Mouse (Mus musculus): ENCODE data around the gene Iqce. TPM values are rescaled to one million over a fixed set of nuclear protein-coding genes. Genes with fewer than 3 reads are reported as not detected.

Gene Iqce
- polyA plus RNA-seq, 1 experiment from 2014 or later = 26.1 TPM

- 61% methylated on average over 1 of the region's 1 CpGs for WGBS
- Histone ChIP-seq H3K9me3 (ENCODE audit: control insufficient read depth, low read length) (no peaks in the 10 kb centered on the region), H3K4me2 (ENCODE audit: low read depth, low read length) (no peak overlapping the region), H3K4me1 (ENCODE audit: control insufficient read depth, insufficient read depth, low read length) (peaks cover 11% of the 10 kb centered on the region; the same call in 1 of the 2 replicates), H3K27ac (ENCODE audit: low read depth, low read length) (peak overlapping the region; percentile 48; the same call in 1 of the 2 replicates), H3K9ac (replicated peaks; ENCODE audit: low read depth, low read length) (no peak overlapping the region), H3K36me3 (ENCODE audit: control insufficient read depth, insufficient read depth, low read length) (no peaks in the 10 kb centered on the region), H3K27me3 (ENCODE audit: control insufficient read depth, insufficient read depth, low read length) (no peaks in the 10 kb centered on the region), H3K4me3 (ENCODE audit: low read depth, low read length) (no peak overlapping the region)
- ATAC-seq (ENCODE audit: low read depth) = no peak
Observed at GRCm38 (mm10) chr5:140660398-140660797, 41.8 kb downstream of the Iqce start.

- H3K4me3 ChIP-seq (ENCODE audit: low read depth, low read length) = no peak overlapping the region
- H3K4me2 ChIP-seq (ENCODE audit: low read depth, low read length) = peak overlapping the region; percentile 3; the same call in 1 of the 2 replicates
- H3K9me3 ChIP-seq (ENCODE audit: control insufficient read depth, low read length) = no peaks in the 10 kb centered on the region
- WGBS = 19% methylated on average over 16 of the region's 16 CpGs
- peak; percentile 88 for ATAC-seq (ENCODE audit: low read depth)
- H3K36me3 ChIP-seq (ENCODE audit: control insufficient read depth, insufficient read depth, low read length) = no peaks in the 10 kb centered on the region
- H3K4me1 ChIP-seq (ENCODE audit: control insufficient read depth, insufficient read depth, low read length) = peaks cover 11% of the 10 kb centered on the region; the same call in 1 of the 2 replicates
- no peaks in the 10 kb centered on the region for H3K27me3 ChIP-seq (ENCODE audit: control insufficient read depth, insufficient read depth, low read length)
- peak overlapping the region; percentile 10; the same call in 1 of the 2 replicates for H3K27ac ChIP-seq (ENCODE audit: low read depth, low read length)
- H3K9ac ChIP-seq (replicated peaks; ENCODE audit: low read depth, low read length) = no peak overlapping the region
Observed at GRCm38 (mm10) chr5:140659607-140660272, 42.4 kb downstream of the Iqce start.

GRCm38 (mm10) chr5:140654096-140654845 lies 47.9 kb downstream of the Iqce start:
- no peak for ATAC-seq (ENCODE audit: low read depth)
- Histone ChIP-seq H3K9ac (replicated peaks; ENCODE audit: low read depth, low read length) (no peak overlapping the region), H3K4me2 (ENCODE audit: low read depth, low read length) (no peak overlapping the region), H3K4me3 (ENCODE audit: low read depth, low read length) (no peak overlapping the region), H3K36me3 (ENCODE audit: control insufficient read depth, insufficient read depth, low read length) (no peaks in the 10 kb centered on the region), H3K27ac (ENCODE audit: low read depth, low read length) (no peak overlapping the region), H3K27me3 (ENCODE audit: control insufficient read depth, insufficient read depth, low read length) (no peaks in the 10 kb centered on the region), H3K4me1 (ENCODE audit: control insufficient read depth, insufficient read depth, low read length) (peaks cover 6% of the 10 kb centered on the region), H3K9me3 (ENCODE audit: control insufficient read depth, low read length) (no peaks in the 10 kb centered on the region)
- 68% methylated on average over 15 of the region's 15 CpGs for WGBS

GRCm38 (mm10) chr5:140652587-140652986 lies 49.6 kb downstream of the Iqce start:
- 76% methylated on average over 7 of the region's 7 CpGs for WGBS
- H3K27me3 ChIP-seq (ENCODE audit: control insufficient read depth, insufficient read depth, low read length) = no peaks in the 10 kb centered on the region
- no peaks in the 10 kb centered on the region for H3K9me3 ChIP-seq (ENCODE audit: control insufficient read depth, low read length)
- no peak overlapping the region for H3K9ac ChIP-seq (replicated peaks; ENCODE audit: low read depth, low read length)
- no peak overlapping the region for H3K4me3 ChIP-seq (ENCODE audit: low read depth, low read length)
- H3K4me1 ChIP-seq (ENCODE audit: control insufficient read depth, insufficient read depth, low read length) = peaks cover 7% of the 10 kb centered on the region
- no peak overlapping the region for H3K4me2 ChIP-seq (ENCODE audit: low read depth, low read length)
- H3K27ac ChIP-seq (ENCODE audit: low read depth, low read length) = no peak overlapping the region
- ATAC-seq (ENCODE audit: low read depth) = no peak
- no peaks in the 10 kb centered on the region for H3K36me3 ChIP-seq (ENCODE audit: control insufficient read depth, insufficient read depth, low read length)

GRCm38 (mm10) chr5:140651231-140651630 lies 50.9 kb downstream of the Iqce start:
- WGBS = 79% methylated on average over 11 of the region's 11 CpGs
- no peaks in the 10 kb centered on the region for H3K36me3 ChIP-seq (ENCODE audit: control insufficient read depth, insufficient read depth, low read length)
- H3K27me3 ChIP-seq (ENCODE audit: control insufficient read depth, insufficient read depth, low read length) = no peaks in the 10 kb centered on the region
- no peak overlapping the region for H3K4me3 ChIP-seq (ENCODE audit: low read depth, low read length)
- no peak overlapping the region for H3K27ac ChIP-seq (ENCODE audit: low read depth, low read length)
- ATAC-seq (ENCODE audit: low read depth) = no peak
- H3K9me3 ChIP-seq (ENCODE audit: control insufficient read depth, low read length) = no peaks in the 10 kb centered on the region
- no peak overlapping the region for H3K4me2 ChIP-seq (ENCODE audit: low read depth, low read length)
- H3K4me1 ChIP-seq (ENCODE audit: control insufficient read depth, insufficient read depth, low read length) = peaks cover 19% of the 10 kb centered on the region
- no peak overlapping the region for H3K9ac ChIP-seq (replicated peaks; ENCODE audit: low read depth, low read length)

- H3K36me3 ChIP-seq (ENCODE audit: control insufficient read depth, insufficient read depth, low read length) = no peaks in the 10 kb centered on the region
- H3K4me1 ChIP-seq (ENCODE audit: control insufficient read depth, insufficient read depth, low read length) = peaks cover 32% of the 10 kb centered on the region
- peak overlapping the region; percentile 92 for H3K27ac ChIP-seq (ENCODE audit: low read depth, low read length)
- no peaks in the 10 kb centered on the region for H3K9me3 ChIP-seq (ENCODE audit: control insufficient read depth, low read length)
- H3K9ac ChIP-seq (replicated peaks; ENCODE audit: low read depth, low read length) = peak overlapping the region; percentile 100
- WGBS = 75% methylated on average over 7 of the region's 7 CpGs
- peak overlapping the region; percentile 72 for H3K4me2 ChIP-seq (ENCODE audit: low read depth, low read length)
- no peak for ATAC-seq (ENCODE audit: low read depth)
- H3K27me3 ChIP-seq (ENCODE audit: control insufficient read depth, insufficient read depth, low read length) = no peaks in the 10 kb centered on the region
- no peak overlapping the region for H3K4me3 ChIP-seq (ENCODE audit: low read depth, low read length)
Observed at GRCm38 (mm10) chr5:140649881-140650414, 52.2 kb downstream of the Iqce start.

GRCm38 (mm10) chr5:140649101-140649667 lies 53.0 kb downstream of the Iqce start:
- WGBS = 4% methylated on average over 21 of the region's 26 CpGs
- H3K36me3 ChIP-seq (ENCODE audit: control insufficient read depth, insufficient read depth, low read length) = no peaks in the 10 kb centered on the region
- peak overlapping the region; percentile 96 for H3K4me3 ChIP-seq (ENCODE audit: low read depth, low read length)
- H3K27ac ChIP-seq (ENCODE audit: low read depth, low read length) = peak overlapping the region; percentile 94
- H3K9me3 ChIP-seq (ENCODE audit: control insufficient read depth, low read length) = no peaks in the 10 kb centered on the region
- peak overlapping the region; percentile 72 for H3K4me2 ChIP-seq (ENCODE audit: low read depth, low read length)
- peaks cover 37% of the 10 kb centered on the region for H3K4me1 ChIP-seq (ENCODE audit: control insufficient read depth, insufficient read depth, low read length)
- ATAC-seq (ENCODE audit: low read depth) = peak; percentile 92
- peak overlapping the region; percentile 100 for H3K9ac ChIP-seq (replicated peaks; ENCODE audit: low read depth, low read length)
- no peaks in the 10 kb centered on the region for H3K27me3 ChIP-seq (ENCODE audit: control insufficient read depth, insufficient read depth, low read length)

GRCm38 (mm10) chr5:140648519-140649100 lies 53.6 kb downstream of the Iqce start, which contains the start of gene Ttyh3:
TSS of gene Ttyh3 (minus strand) at chr5:140649031.
- no peak for ATAC-seq (ENCODE audit: low read depth)
- H3K4me1 ChIP-seq (ENCODE audit: control insufficient read depth, insufficient read depth, low read length) = peaks cover 37% of the 10 kb centered on the region
- H3K27ac ChIP-seq (ENCODE audit: low read depth, low read length) = peak within 1 kb of the TSS; percentile 94
- WGBS = 1% methylated on average over 41 of the region's 62 CpGs
- H3K9me3 ChIP-seq (ENCODE audit: control insufficient read depth, low read length) = no peaks in the 10 kb centered on the region
- no peaks in the 10 kb centered on the region for H3K36me3 ChIP-seq (ENCODE audit: control insufficient read depth, insufficient read depth, low read length)
- peak within 1 kb of the TSS; percentile 100 for H3K9ac ChIP-seq (replicated peaks; ENCODE audit: low read depth, low read length)
- no peaks in the 10 kb centered on the region for H3K27me3 ChIP-seq (ENCODE audit: control insufficient read depth, insufficient read depth, low read length)
- peak within 1 kb of the TSS; percentile 96 for H3K4me3 ChIP-seq (ENCODE audit: low read depth, low read length)
- peak within 1 kb of the TSS; percentile 88 for H3K4me2 ChIP-seq (ENCODE audit: low read depth, low read length)

Measured in neural tube, embryonic 14.5 days (tissue).